Mouse (Mus musculus) adrenal gland, adult 18-20 months (tissue): ENCODE results near the gene Stambp. TPM values are rescaled to one million over a fixed set of nuclear protein-coding genes. Genes with fewer than 3 reads are reported as not detected.

ENCODE experiments used
- DNase-seq, 2 experiments: peaks; one replicate each; pipeline ENCODE4 v3.0.0; 2021 to 2022; ENCODE audit warnings: low spot score in 2 of 2
- total RNA-seq, 2 experiments: library from RNA; stranded (reverse); gene quantifications; 1 replicate in 1 of 2; 2 replicates in 1 of 2; pipeline ENCODE4 v1.2.3; 2021

The Stambp gene
- total RNA-seq, 2 experiments from 2014 or later, result 20.6 to 21.8 TPM

GRCm38 (mm10) chr6:83571840-83572667 lies 475 bp downstream of the Stambp start:
- peak; percentile 81 to 83 for DNase-seq

GRCm38 (mm10) chr6:83568901-83569862 lies 3.3 kb downstream of the Stambp start:
- no peak for DNase-seq

GRCm38 (mm10) chr6:83555972-83556371 lies 16.6 kb downstream of the Stambp start:
- DNase-seq, result no peak

- DNase-seq, result no peak
These were observed 24.2 kb downstream of the Stambp start for GRCm38 (mm10) chr6:83548346-83548745.

- DNase-seq, result no peak
These were observed 26.8 kb downstream of the Stambp start for GRCm38 (mm10) chr6:83545778-83546177.

- no peak for DNase-seq
These were observed 30.6 kb downstream of the Stambp start for GRCm38 (mm10) chr6:83541756-83542456.

GRCm38 (mm10) chr6:83540017-83540416 lies 32.5 kb downstream of the Stambp start:
- no peak for DNase-seq

- no peak for DNase-seq
These were observed 35.8 kb downstream of the Stambp start for GRCm38 (mm10) chr6:83536795-83537059.

GRCm38 (mm10) chr6:83536028-83536794 lies 36.3 kb downstream of the Stambp start, which contains the start of gene Actg2:
Gene Actg2 (minus strand): TSS chr6:83536265.
- DNase-seq, result no peak

- no peak for DNase-seq
These were observed 39.9 kb downstream of the Stambp start for GRCm38 (mm10) chr6:83532608-83533007.

GRCm38 (mm10) chr6:83523194-83523593 lies 49.3 kb downstream of the Stambp start:
- DNase-seq, result no peak

GRCm38 (mm10) chr6:83521784-83522183 lies 50.7 kb downstream of the Stambp start:
- no peak for DNase-seq

GRCm38 (mm10) chr6:83518637-83519036 lies 53.9 kb downstream of the Stambp start:
- no peak for DNase-seq

- DNase-seq, result no peak
These were observed 57.4 kb downstream of the Stambp start for GRCm38 (mm10) chr6:83515172-83515571.

- peak; percentile 61 to 65 for DNase-seq
These were observed 60.0 kb downstream of the Stambp start for GRCm38 (mm10) chr6:83512495-83512894.

- DNase-seq, result no peak
These were observed 62.3 kb downstream of the Stambp start for GRCm38 (mm10) chr6:83510210-83510609.

GRCm38 (mm10) chr6:83509442-83509841 lies 63.1 kb downstream of the Stambp start:
- DNase-seq, result peak in 1 of 2 experiments; percentile 50

- no peak for DNase-seq
These were observed 65.4 kb downstream of the Stambp start for GRCm38 (mm10) chr6:83507168-83507546.

GRCm38 (mm10) chr6:83506258-83507167 lies 66.0 kb downstream of the Stambp start, which contains the start of gene Dguok:
Gene Dguok (minus strand): TSS chr6:83506969.
- peak; percentile 88 to 92 for DNase-seq
